Mouse (Mus musculus) heart, adult 2 months (tissue): ENCODE measurements at regions not wholly inside any gene's neighbourhood (a gene's known extent, or its start where the extent isn't known, plus 50 kb on each side); places are given as distances from the start of the nearest gene placed in this dataset.
A peak's percentile ranks its signal among the peaks of the same experiment; 100 is the strongest.

Source experiments
- DNase-seq, 2 experiments: peaks; one replicate each; pipeline ENCODE4 v3.0.0; 2021
- H3K27ac ChIP-seq: fragments of 200-600 bp; 2 replicates; pipeline ENCODE4 v1.8.1; 2022
- H3K27me3 ChIP-seq: fragments of 200-500 bp; 2 replicates; pipeline ENCODE4 v1.6.1; 2012; ENCODE audit warnings: mild to moderate bottlenecking, low read length, inconsistent platforms, mixed read lengths; ENCODE audit not compliant: control insufficient read depth, insufficient read depth
- H3K36me3 ChIP-seq: fragments of 200-500 bp; 2 replicates; pipeline ENCODE4 v1.6.1; 2012; ENCODE audit warnings: low read length, inconsistent platforms; ENCODE audit not compliant: control insufficient read depth, insufficient read depth
- H3K4me1 ChIP-seq: fragments of 200-500 bp; 2 replicates; pipeline ENCODE4 v1.6.1; 2011; ENCODE audit warnings: low read length; ENCODE audit not compliant: control insufficient read depth, insufficient read depth
- H3K4me3 ChIP-seq: fragments of 200-600 bp; 2 replicates; pipeline ENCODE4 v1.8.1; 2022
- H3K79me2 ChIP-seq: fragments of 200-500 bp; replicated peaks from 2 replicates; pipeline ENCODE4 v1.6.1; 2012; ENCODE audit warnings: mild to moderate bottlenecking, inconsistent platforms, low read length, moderate library complexity, mixed read lengths; ENCODE audit not compliant: control insufficient read depth, insufficient read depth
- H3K9ac ChIP-seq: fragments of 200-500 bp; 2 replicates; pipeline ENCODE4 v1.6.1; 2012; ENCODE audit warnings: low read depth, mild to moderate bottlenecking, control low read depth, inconsistent platforms, low read length, mixed read lengths
- CTCF ChIP-seq: fragments of 200-600 bp; IDR thresholded peaks from 2 replicates; pipeline ENCODE4 v1.8.1; 2022; ENCODE audit warnings: antibody characterized with exemption, mild to moderate bottlenecking, moderate library complexity
- EP300 ChIP-seq: fragments of 200-500 bp; IDR thresholded peaks from 2 replicates; pipeline ENCODE4 v1.6.1; 2011; ENCODE audit warnings: low read depth, low read length, control low read depth; ENCODE audit not compliant: insufficient read depth
- POLR2A ChIP-seq: fragments of 200-500 bp; IDR thresholded peaks from 2 replicates; pipeline ENCODE4 v1.6.1; 2011; ENCODE audit warnings: mild to moderate bottlenecking, low read depth, low read length, control low read depth; ENCODE audit not compliant: insufficient read depth
- WGBS: fragments of 180-500 bp; shearing (Covaris S2); methylation state at CpG from one replicate; pipeline ENCODE4 v1.1.7; 2018; 5-methylcytosine and 5-hydroxymethylcytosine counted together
- intact Hi-C: fragments of 180-260 bp; cut with DNase I; formaldehyde crosslinking; loops from one replicate; pipeline ENCODE4 v1.15.1; 2025

- no peak for DNase-seq
- Histone ChIP-seq H3K79me2 (no peaks in the 10 kb centered on the region), H3K36me3 (no peaks in the 10 kb centered on the region), H3K27ac (no peak overlapping the region), H3K4me3 (no peak overlapping the region), H3K27me3 (no peaks in the 10 kb centered on the region), H3K9ac (no peak overlapping the region), H3K4me1 (no peaks in the 10 kb centered on the region)
- intact Hi-C loops, result no loop called here
- 91% methylated on average over 3 of the region's 3 CpGs for WGBS
- TF ChIP-seq POLR2A, result no peak
Measured at GRCm38 (mm10) chr7:134436917-134437316, 51.5 kb upstream of the D7Ertd443e start.

GRCm38 (mm10) chr7:134439281-134439680, 53.8 kb upstream of the D7Ertd443e start:
- Histone ChIP-seq H3K4me1 (no peaks in the 10 kb centered on the region), H3K4me3 (no peak overlapping the region), H3K79me2 (no peaks in the 10 kb centered on the region), H3K9ac (no peak overlapping the region), H3K27me3 (no peaks in the 10 kb centered on the region), H3K36me3 (no peaks in the 10 kb centered on the region), H3K27ac (no peak overlapping the region)
- intact Hi-C loops, result no loop called here
- WGBS, result 92% methylated on average over 5 of the region's 5 CpGs
- no peak for TF ChIP-seq EP300
- no peak for TF ChIP-seq POLR2A
- TF ChIP-seq CTCF, result no peak
- DNase-seq, result no peak

- WGBS, result 60% methylated on average over 8 of the region's 8 CpGs
Measured at GRCm38 (mm10) chr7:134445008-134445806, 59.7 kb upstream of the D7Ertd443e start.

GRCm38 (mm10) chr7:134447648-134448202, 62.3 kb upstream of the D7Ertd443e start:
- TF ChIP-seq POLR2A, result no peak
- no peak for TF ChIP-seq CTCF
- no peak for TF ChIP-seq EP300

More at GRCm38 (mm10) chr7:134445008-134445806, 59.7 kb upstream of the D7Ertd443e start:
- Histone ChIP-seq H3K9ac (no peak overlapping the region), H3K79me2 (no peaks in the 10 kb centered on the region), H3K4me1 (no peaks in the 10 kb centered on the region), H3K27ac (no peak overlapping the region), H3K27me3 (no peaks in the 10 kb centered on the region), H3K4me3 (no peak overlapping the region), H3K36me3 (no peaks in the 10 kb centered on the region)
- intact Hi-C loops, result no loop called here
- TF ChIP-seq EP300 (no peak), CTCF (no peak), POLR2A (no peak)
- DNase-seq, result no peak

GRCm38 (mm10) chr7:134448831-134449230, 63.4 kb upstream of the D7Ertd443e start:
- Histone ChIP-seq H3K4me1 (no peaks in the 10 kb centered on the region), H3K9ac (no peak overlapping the region), H3K27ac (no peak overlapping the region), H3K79me2 (no peaks in the 10 kb centered on the region), H3K36me3 (no peaks in the 10 kb centered on the region), H3K27me3 (no peaks in the 10 kb centered on the region), H3K4me3 (no peak overlapping the region)
- intact Hi-C loops, result no loop called here
- TF ChIP-seq POLR2A (no peak), EP300 (no peak), CTCF (no peak)
- 82% methylated on average over 2 of the region's 2 CpGs for WGBS
- no peak for DNase-seq

More at GRCm38 (mm10) chr7:134447648-134448202, 62.3 kb upstream of the D7Ertd443e start:
- Histone ChIP-seq H3K79me2 (no peaks in the 10 kb centered on the region), H3K36me3 (no peaks in the 10 kb centered on the region), H3K27ac (no peak overlapping the region), H3K9ac (no peak overlapping the region), H3K4me3 (no peak overlapping the region), H3K27me3 (no peaks in the 10 kb centered on the region), H3K4me1 (no peaks in the 10 kb centered on the region)
- intact Hi-C loops, result no loop called here
- no peak for DNase-seq

- H3K36me3 ChIP-seq, result no peaks in the 10 kb centered on the region
- no peak overlapping the region for H3K4me3 ChIP-seq
- peak; percentile 31 to 53 for DNase-seq
- no peak overlapping the region for H3K9ac ChIP-seq
- TF ChIP-seq CTCF, result no peak
- no peak for TF ChIP-seq EP300
- TF ChIP-seq POLR2A, result no peak
- intact Hi-C loops, result no loop called here
- no peaks in the 10 kb centered on the region for H3K27me3 ChIP-seq
- 50% methylated on average over 3 of the region's 3 CpGs for WGBS
- H3K4me1 ChIP-seq, result no peaks in the 10 kb centered on the region
- H3K79me2 ChIP-seq, result no peaks in the 10 kb centered on the region
- no peak overlapping the region for H3K27ac ChIP-seq
Measured at GRCm38 (mm10) chr7:134462677-134463076, 77.2 kb upstream of the D7Ertd443e start.
